Mouse (Mus musculus) ES-E14 (cell line): Measurements from ENCODE around the gene H2afy. TPM values are rescaled to one million over a fixed set of nuclear protein-coding genes. Genes with fewer than 3 reads are reported as not detected.

ENCODE experiments used
- DNase-seq: peaks from one replicate; pipeline ENCODE4 v3.0.0-alpha.2; 2013; ENCODE audit warnings: low read depth, low spot score
- H3K27ac ChIP-seq: 2 replicates; pipeline ENCODE4 v1.5.1; 2012; ENCODE audit warnings: low read depth, mild to moderate bottlenecking, low read length, moderate library complexity, mixed read lengths; ENCODE audit not compliant: poor library complexity, insufficient read depth, severe bottlenecking
- H3K36me3 ChIP-seq: 2 replicates; pipeline ENCODE4 v1.6.1; 2012; ENCODE audit warnings: mild to moderate bottlenecking, low read length, moderate library complexity, mixed read lengths; ENCODE audit not compliant: control insufficient read depth, poor library complexity, insufficient read depth, severe bottlenecking
- H3K4me1 ChIP-seq, 2 experiments: fragments of 150-350 bp in 1 of 2; sonication (generic) in 1 of 2; 2 replicates each; pipeline ENCODE4 v1.6.1; 2012; ENCODE audit warnings: low read length in 2 of 2, mild to moderate bottlenecking in 1 of 2, mixed read lengths in 1 of 2; ENCODE audit not compliant: control insufficient read depth in 2 of 2, insufficient read depth in 2 of 2, poor library complexity in 1 of 2
- H3K4me3 ChIP-seq, 2 experiments: fragments of 150-350 bp in 1 of 2; sonication (generic) in 1 of 2; 2 replicates each; pipeline ENCODE4 v1.5.1; 2012; ENCODE audit warnings: low read length in 2 of 2, low read depth in 1 of 2, mild to moderate bottlenecking in 1 of 2, mixed read lengths in 1 of 2; ENCODE audit not compliant: insufficient read depth in 1 of 2, poor library complexity in 1 of 2, severe bottlenecking in 1 of 2
- H3K9ac ChIP-seq: 2 replicates; pipeline ENCODE4 v1.6.1; 2012; ENCODE audit warnings: low read depth, mild to moderate bottlenecking, low read length, mixed read lengths; ENCODE audit not compliant: poor library complexity, insufficient read depth, severe bottlenecking
- H3K9me3 ChIP-seq: fragments of 150-350 bp; sonication (generic); 2 replicates; pipeline ENCODE4 v1.6.1; 2012; ENCODE audit warnings: low read depth, mild to moderate bottlenecking, low read length; ENCODE audit not compliant: control insufficient read depth, insufficient read depth
- CHD2 ChIP-seq: IDR thresholded peaks from 2 replicates; pipeline ENCODE4 v1.6.1; 2014; ENCODE audit warnings: mild to moderate bottlenecking, low read depth, low read length, inconsistent platforms
- HCFC1 ChIP-seq: IDR thresholded peaks from 2 replicates; pipeline ENCODE4 v1.6.1; 2012; ENCODE audit warnings: low read length, inconsistent platforms, borderline replicate concordance; ENCODE audit not compliant: insufficient read depth
- MAFK ChIP-seq: IDR thresholded peaks from 2 replicates; pipeline ENCODE4 v1.6.1; 2014; ENCODE audit warnings: mild to moderate bottlenecking, low read depth, low read length, inconsistent platforms; ENCODE audit not compliant: insufficient read depth
- ZC3H11A ChIP-seq: IDR thresholded peaks from 2 replicates; pipeline ENCODE4 v1.6.1; 2012; ENCODE audit warnings: low read depth, mild to moderate bottlenecking, inconsistent platforms, low read length, borderline replicate concordance
- ZNF384 ChIP-seq: IDR thresholded peaks from 2 replicates; pipeline ENCODE4 v1.6.1; 2012; ENCODE audit warnings: low read depth, low read length, inconsistent platforms
- in situ Hi-C, 2 experiments: fragments of 600-800 bp; cut with MboI; formaldehyde crosslinking; loops; one replicate each; pipeline ENCODE4 v1.15.1; 2025; ENCODE audit warnings: low sequenced_read_pairs in 2 of 2, inconsistent platforms in 1 of 2; ENCODE audit not compliant: unreplicated experiment in 2 of 2
- total RNA-seq: library from RNA; depleted of rRNA; stranded (reverse); fragments of 300-350 nt; gene quantifications from 2 replicates; pipeline ENCODE4 v1.2.3, GENCODE M21; 2012; rRNA removed

H2afy gene
- 67.3 and 92.1 TPM in 2 replicates for total RNA-seq

- DNase-seq, result no peak
- Histone ChIP-seq H3K4me1 (peaks cover 9 to 10% of the 10 kb centered on the region in 2 experiments; a peak in 3 of 4 replicates), H3K4me3 (peak within 1 kb of the TSS; percentile 77 to 91), H3K9me3 (no peaks in the 10 kb centered on the region), H3K9ac (peak within 1 kb of the TSS; percentile 91), H3K36me3 (peaks cover 2% of the 10 kb centered on the region; the same call in 1 of the 2 replicates), H3K27ac (peak within 1 kb of the TSS; percentile 54; the same call in 1 of the 2 replicates)
- TF ChIP-seq ZNF384 (no peak), CHD2 (no peak), HCFC1 (no peak), ZC3H11A (no peak), MAFK (no peak)
- in situ Hi-C loops, result no loop called here
These were observed at the start of gene H2afy for GRCm38 (mm10) chr13:56136200-56136599. Gene H2afy (minus strand): TSS chr13:56136361.

DNA sequence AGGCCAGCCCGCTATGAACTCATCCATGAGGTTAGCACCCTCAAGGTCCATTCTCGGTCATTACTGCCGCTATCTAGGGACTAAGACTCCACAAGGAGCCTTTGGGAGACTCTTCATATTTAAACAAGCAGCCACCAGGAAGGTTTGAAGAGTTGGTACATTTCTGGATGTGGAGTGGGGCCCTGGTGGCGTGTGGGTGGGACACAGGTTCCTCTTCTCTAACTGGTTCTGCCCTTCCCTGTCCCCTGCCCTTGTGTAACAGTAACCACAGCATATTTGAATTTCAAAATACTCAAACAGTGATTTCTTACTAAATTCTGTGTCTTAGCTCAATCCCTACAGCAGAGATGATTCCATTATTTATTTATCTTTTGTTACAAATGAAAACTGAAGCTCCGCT lies 47.5 kb upstream of the H2afy start:
- no peaks in the 10 kb centered on the region for H3K4me1 ChIP-seq
- DNase-seq, result no peak
- H3K36me3 ChIP-seq, result no peaks in the 10 kb centered on the region
- TF ChIP-seq CHD2 (no peak), ZNF384 (no peak), MAFK (no peak), ZC3H11A (no peak), HCFC1 (no peak)
- no peak overlapping the region for H3K27ac ChIP-seq
- no peaks in the 10 kb centered on the region for H3K9me3 ChIP-seq
- H3K4me3 ChIP-seq, result no peak overlapping the region
- in situ Hi-C loops, result no loop called here
- H3K9ac ChIP-seq, result no peak overlapping the region

DNA sequence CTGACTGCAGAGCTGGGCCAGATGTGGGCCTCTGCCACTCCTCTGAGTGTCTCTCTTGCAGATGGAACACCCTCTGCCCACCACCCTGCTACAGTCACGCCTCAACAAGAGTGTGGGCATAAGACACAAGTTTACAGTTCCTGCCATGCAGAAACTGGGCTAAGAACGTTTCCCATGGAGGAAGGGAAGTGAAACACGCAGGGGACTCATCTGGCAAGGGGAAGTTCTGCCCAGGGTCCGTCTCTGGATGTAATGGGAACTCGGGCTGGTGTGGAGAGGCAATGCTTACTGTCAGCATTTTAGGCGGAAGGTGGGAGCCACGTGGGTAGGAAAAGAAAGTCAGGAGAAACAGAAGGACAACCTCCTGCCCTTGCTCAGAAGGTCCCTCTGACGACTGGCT lies 45.3 kb upstream of the H2afy start:
- Histone ChIP-seq H3K4me1 (no peaks in the 10 kb centered on the region), H3K27ac (no peak overlapping the region), H3K9ac (no peak overlapping the region), H3K9me3 (no peaks in the 10 kb centered on the region), H3K4me3 (no peak overlapping the region), H3K36me3 (no peaks in the 10 kb centered on the region)
- no peak for DNase-seq
- in situ Hi-C loops, result no loop called here
- TF ChIP-seq MAFK (no peak), CHD2 (no peak), ZNF384 (no peak), HCFC1 (no peak), ZC3H11A (no peak)

DNA sequence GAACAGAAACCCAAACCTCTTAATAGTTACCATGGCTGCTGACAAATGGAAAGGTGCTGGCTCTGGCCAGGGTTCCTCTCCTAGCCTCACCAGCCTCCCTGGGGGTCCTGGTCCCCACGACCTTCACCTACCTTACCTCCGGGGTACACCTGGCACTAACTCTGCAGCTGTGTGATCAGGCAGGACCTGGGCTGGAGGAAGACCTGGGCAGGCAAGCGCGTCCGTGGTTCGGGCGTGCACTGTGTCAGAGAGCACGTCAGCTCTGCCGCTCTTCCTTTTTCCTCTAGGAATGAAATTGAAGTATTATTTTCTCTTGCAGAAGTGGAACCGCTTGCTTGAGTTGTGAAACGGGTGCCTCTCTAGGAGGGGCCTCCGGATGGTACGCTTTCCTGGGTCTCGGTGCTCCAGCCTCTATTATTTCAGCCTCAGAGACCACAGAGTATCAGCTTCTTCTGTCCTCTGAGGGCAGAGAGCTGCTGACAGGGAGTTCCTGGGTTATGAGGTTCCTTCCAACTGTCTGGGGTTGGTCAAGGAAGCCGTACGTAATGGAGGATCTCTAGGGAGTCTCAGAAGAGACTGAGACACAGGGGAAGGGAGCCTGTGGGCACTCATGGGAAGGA lies 42.4 kb upstream of the H2afy start, which contains the start of gene Tifab:
TSS of gene Tifab (minus strand) at position 470 of the 620 bp plus-strand sequence.
- no peak within 1 kb of the TSS for H3K27ac ChIP-seq
- no peak for DNase-seq
- H3K4me3 ChIP-seq, result no peak within 1 kb of the TSS
- H3K4me1 ChIP-seq, result no peaks in the 10 kb centered on the region
- TF ChIP-seq HCFC1, result no peak
- H3K9me3 ChIP-seq, result no peaks in the 10 kb centered on the region
- H3K36me3 ChIP-seq, result no peaks in the 10 kb centered on the region
- H3K9ac ChIP-seq, result no peak within 1 kb of the TSS
- in situ Hi-C loops, result no loop called here

- TF ChIP-seq MAFK (no peak), ZC3H11A (no peak), CHD2 (no peak), ZNF384 (no peak), HCFC1 (no peak)
- Histone ChIP-seq H3K9ac (no peak overlapping the region), H3K27ac (no peak overlapping the region), H3K36me3 (no peaks in the 10 kb centered on the region), H3K4me1 (no peaks in the 10 kb centered on the region), H3K4me3 (no peak overlapping the region), H3K9me3 (no peaks in the 10 kb centered on the region)
- no peak for DNase-seq
- in situ Hi-C loops, result no loop called here
These were observed 40.1 kb upstream of the H2afy start for GRCm38 (mm10) chr13:56176310-56176709.
